Mouse (Mus musculus) midbrain, postnatal 0 days (tissue): ENCODE results near the gene Mboat2. TPM values are rescaled to one million over a fixed set of nuclear protein-coding genes. Genes with fewer than 3 reads are reported as not detected.

Source experiments
- ATAC-seq: fragments of 200-750 bp; cut with Nextera tagmentation; 2 replicates; pipeline ENCODE4 v1.8.0; 2017; ENCODE audit warnings: moderate number of reproducible peaks, mild to moderate bottlenecking, moderate TSS enrichment, moderate library complexity; ENCODE audit not compliant: low FRiP score
- DNase-seq: peaks from one replicate; pipeline ENCODE4 v3.0.0-alpha.2; 2015; ENCODE audit warnings: low spot score
- H3K27ac ChIP-seq: fragments of 300-500 bp; sonication (generic); 2 replicates; pipeline ENCODE4 v1.5.1; 2014; ENCODE audit warnings: low read depth, mild to moderate bottlenecking, low read length, mixed read lengths
- H3K27me3 ChIP-seq: fragments of 300-500 bp; sonication (generic); 2 replicates; pipeline ENCODE4 v1.6.1; 2014; ENCODE audit warnings: low read length, control low read depth, mixed read lengths; ENCODE audit not compliant: insufficient read depth
- H3K36me3 ChIP-seq: fragments of 300-500 bp; sonication (generic); 2 replicates; pipeline ENCODE4 v1.6.1; 2014; ENCODE audit warnings: low read length, control low read depth, mixed read lengths; ENCODE audit not compliant: insufficient read depth
- H3K4me1 ChIP-seq: fragments of 300-500 bp; sonication (generic); 2 replicates; pipeline ENCODE4 v1.6.1; 2014; ENCODE audit warnings: mild to moderate bottlenecking, control low read depth, antibody characterized with exemption, low read length, mixed read lengths; ENCODE audit not compliant: insufficient read depth
- H3K4me2 ChIP-seq: fragments of 300-500 bp; sonication (generic); 2 replicates; pipeline ENCODE4 v1.6.1; 2014; ENCODE audit warnings: low read depth, mild to moderate bottlenecking, low read length, mixed read lengths; ENCODE audit not compliant: poor library complexity, severe bottlenecking
- H3K4me3 ChIP-seq: fragments of 300-500 bp; sonication (generic); 2 replicates; pipeline ENCODE4 v1.5.1; 2014; ENCODE audit warnings: low read depth, mild to moderate bottlenecking, low read length, moderate library complexity
- H3K9ac ChIP-seq: fragments of 300-500 bp; sonication (generic); replicated peaks from 2 replicates; pipeline ENCODE4 v1.6.1; 2014; ENCODE audit warnings: mild to moderate bottlenecking, low read length, moderate library complexity, mixed read lengths; ENCODE audit not compliant: poor library complexity, severe bottlenecking
- H3K9me3 ChIP-seq: fragments of 300-500 bp; sonication (generic); 2 replicates; pipeline ENCODE4 v1.6.1; 2016; ENCODE audit warnings: low read length, control low read depth
- CTCF ChIP-seq: IDR thresholded peaks from 2 replicates; pipeline ENCODE4 v1.5.1; 2016; ENCODE audit warnings: antibody characterized with exemption, mild to moderate bottlenecking
- WGBS: fragments of 180-500 bp; shearing (Covaris S2); extraction: QIAGEN DNeasy Blood & Tissue Kit; methylation state at CpG from one replicate; pipeline ENCODE4 v1.1.7; 2014; 5-methylcytosine and 5-hydroxymethylcytosine counted together
- polyA plus RNA-seq: library from polyadenylated mRNA; unstranded; fragments of >200 nt; fragmentation: Nextera tagmentation; extraction: Ambion mirVana; gene quantifications from 2 replicates; pipeline ENCODE4 v1.2.1, GENCODE M21; 2015
- total RNA-seq: library from RNA; depleted of rRNA; stranded (reverse); fragments of >200 nt; gene quantifications from 2 replicates; pipeline ENCODE4 v1.2.3, GENCODE M21; 2014

Gene Mboat2
- total and polyA plus RNA-seq, 2 experiments from 2014 or later, result 62.0 to 69.2 TPM

DNA sequence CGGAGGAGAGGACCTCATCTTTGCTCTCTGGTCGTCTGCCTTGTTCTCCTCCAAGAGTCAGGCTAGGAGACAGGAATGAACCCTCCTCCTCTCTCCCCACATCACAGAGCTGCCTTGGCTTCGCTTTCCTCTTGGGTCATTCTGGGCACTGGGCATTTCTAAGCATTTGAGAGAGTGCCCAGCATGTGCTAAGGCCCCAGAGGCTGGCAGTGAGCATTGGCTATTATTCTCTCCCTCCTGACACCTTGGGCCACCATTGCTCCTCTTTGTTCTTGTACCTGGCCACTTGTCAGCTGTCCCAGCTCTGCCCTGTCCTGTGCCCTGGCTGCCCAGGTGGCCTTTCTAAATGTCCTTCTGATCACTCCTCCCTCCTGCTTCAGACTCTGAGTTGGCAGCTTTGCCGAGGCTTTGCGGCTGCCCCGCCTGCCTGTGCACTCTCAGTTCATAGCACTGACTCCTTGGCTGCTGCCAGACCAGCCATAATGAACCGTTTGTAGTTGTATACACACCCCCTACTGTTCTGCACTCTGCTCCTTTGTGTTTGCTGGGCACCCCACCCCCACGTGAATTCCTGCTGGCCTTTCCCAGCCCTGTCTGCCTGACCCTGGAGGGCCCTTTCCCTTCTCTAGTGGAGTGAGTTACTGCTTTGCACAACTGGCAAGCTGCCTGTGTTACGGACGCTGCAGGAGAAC is 63.2 kb downstream of the Mboat2 start:
- H3K4me2 ChIP-seq, result no peak overlapping the region
- no peaks in the 10 kb centered on the region for H3K9me3 ChIP-seq
- H3K27me3 ChIP-seq, result no peaks in the 10 kb centered on the region
- no peak for TF ChIP-seq CTCF
- WGBS, result 24% methylated on average over 10 of the region's 10 CpGs
- H3K4me1 ChIP-seq, result no peaks in the 10 kb centered on the region
- DNase-seq (peak; percentile 81), ATAC-seq (peak; percentile 76)
- H3K27ac ChIP-seq, result 0 out of 2 replicates have a peak overlapping the region, but pooled peaks have one; percentile 2
- H3K4me3 ChIP-seq, result no peak overlapping the region
- no peak overlapping the region for H3K9ac ChIP-seq
- H3K36me3 ChIP-seq, result peaks cover 9% of the 10 kb centered on the region; the same call in 1 of the 2 replicates

- DNase-seq (no peak), ATAC-seq (no peak)
- 82% methylated on average over 5 of the region's 5 CpGs for WGBS
- Histone ChIP-seq H3K9me3 (no peaks in the 10 kb centered on the region), H3K9ac (no peak overlapping the region), H3K4me2 (no peak overlapping the region), H3K27ac (no peak overlapping the region), H3K4me1 (no peaks in the 10 kb centered on the region), H3K4me3 (no peak overlapping the region), H3K36me3 (peaks cover 9% of the 10 kb centered on the region; the same call in 1 of the 2 replicates), H3K27me3 (no peaks in the 10 kb centered on the region)
- no peak for TF ChIP-seq CTCF
Measured at GRCm38 (mm10) chr12:24895352-24895751, 64.7 kb downstream of the Mboat2 start.

DNA sequence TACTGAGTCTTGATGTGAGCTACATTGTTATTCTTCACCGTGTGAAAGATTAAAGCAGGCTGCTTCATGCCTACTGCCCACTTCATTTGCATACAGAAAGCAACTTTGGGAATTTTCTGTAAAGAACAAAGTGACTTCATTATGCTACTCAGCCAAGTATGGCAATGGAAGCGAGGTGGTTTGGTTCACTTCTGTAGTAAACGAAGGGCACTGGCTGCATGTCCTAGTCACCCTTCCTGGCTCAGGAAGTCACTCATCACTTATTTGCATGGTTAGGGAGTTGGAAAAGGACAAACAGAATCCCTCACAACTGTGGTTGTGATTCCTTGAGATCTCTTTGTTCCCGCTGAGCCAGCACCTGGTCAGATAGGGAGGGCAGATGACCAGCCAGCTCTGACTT is 66.7 kb downstream of the Mboat2 start:
- H3K36me3 ChIP-seq, result peaks cover 15% of the 10 kb centered on the region; the same call in 1 of the 2 replicates
- DNase-seq (no peak), ATAC-seq (no peak)
- H3K9ac ChIP-seq, result no peak overlapping the region
- TF ChIP-seq CTCF, result no peak
- no peaks in the 10 kb centered on the region for H3K27me3 ChIP-seq
- 56% methylated on average over 4 of the region's 4 CpGs for WGBS
- H3K4me1 ChIP-seq, result no peaks in the 10 kb centered on the region
- no peak overlapping the region for H3K27ac ChIP-seq
- no peaks in the 10 kb centered on the region for H3K9me3 ChIP-seq
- no peak overlapping the region for H3K4me2 ChIP-seq
- no peak overlapping the region for H3K4me3 ChIP-seq

DNA sequence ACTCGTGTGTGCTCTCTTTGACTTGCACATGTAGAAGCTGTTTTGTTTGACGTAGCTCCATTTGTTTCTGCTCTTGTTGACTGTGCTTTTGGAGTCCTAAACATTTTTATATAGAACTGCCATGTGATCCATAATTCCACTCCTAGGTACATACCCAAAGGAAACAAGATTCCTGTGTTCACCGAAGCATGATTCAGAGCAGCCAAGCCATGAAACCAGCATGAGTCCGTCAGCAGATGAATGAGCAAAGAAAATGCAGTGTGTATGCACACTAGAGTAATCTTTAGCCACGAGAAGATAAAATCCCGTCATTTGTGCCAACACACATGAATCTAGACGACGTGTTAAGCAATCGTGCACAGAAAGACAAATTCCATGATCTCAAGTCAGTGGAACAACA is 67.5 kb downstream of the Mboat2 start:
- no peaks in the 10 kb centered on the region for H3K27me3 ChIP-seq
- H3K27ac ChIP-seq, result no peak overlapping the region
- H3K4me2 ChIP-seq, result no peak overlapping the region
- peaks cover 15% of the 10 kb centered on the region; the same call in 1 of the 2 replicates for H3K36me3 ChIP-seq
- no peak overlapping the region for H3K9ac ChIP-seq
- no peak overlapping the region for H3K4me3 ChIP-seq
- ATAC-seq (no peak), DNase-seq (no peak)
- 64% methylated on average over 9 of the region's 9 CpGs for WGBS
- no peak for TF ChIP-seq CTCF
- no peaks in the 10 kb centered on the region for H3K4me1 ChIP-seq
- H3K9me3 ChIP-seq, result no peaks in the 10 kb centered on the region

GRCm38 (mm10) chr12:24899636-24900035 is 69.0 kb downstream of the Mboat2 start:
- no peaks in the 10 kb centered on the region for H3K4me1 ChIP-seq
- H3K9me3 ChIP-seq, result no peaks in the 10 kb centered on the region
- no peak for DNase-seq
- no peaks in the 10 kb centered on the region for H3K27me3 ChIP-seq
- no peak overlapping the region for H3K9ac ChIP-seq
- no peak for TF ChIP-seq CTCF
- H3K4me2 ChIP-seq, result no peak overlapping the region
- no peak for ATAC-seq
- H3K4me3 ChIP-seq, result no peak overlapping the region
- WGBS, result 92% methylated on average over 10 of the region's 10 CpGs
- no peak overlapping the region for H3K27ac ChIP-seq
- peaks cover 15% of the 10 kb centered on the region; the same call in 1 of the 2 replicates for H3K36me3 ChIP-seq

- Histone ChIP-seq H3K9ac (no peak overlapping the region), H3K9me3 (no peaks in the 10 kb centered on the region), H3K4me3 (no peak overlapping the region), H3K27me3 (no peaks in the 10 kb centered on the region), H3K27ac (no peak overlapping the region), H3K36me3 (peaks cover 10% of the 10 kb centered on the region; the same call in 1 of the 2 replicates), H3K4me1 (no peaks in the 10 kb centered on the region), H3K4me2 (no peak overlapping the region)
- ATAC-seq (no peak), DNase-seq (no peak)
- TF ChIP-seq CTCF, result no peak
- 88% methylated on average over 5 of the region's 5 CpGs for WGBS
Measured at GRCm38 (mm10) chr12:24902736-24903135, 72.1 kb downstream of the Mboat2 start.
